Mouse (Mus musculus) neural tube, embryonic 12.5 days (tissue): ENCODE measurements at regions not wholly inside any gene's neighbourhood (a gene's known extent, or its start where the extent isn't known, plus 50 kb on each side); places are given as distances from the start of the nearest gene placed in this dataset.
A peak's percentile ranks its signal among the peaks of the same experiment; 100 is the strongest.

Experiments used
- ATAC-seq: fragments of 200-750 bp; cut with Nextera tagmentation; 2 replicates; pipeline ENCODE4 v1.8.0; 2017; ENCODE audit warnings: low read depth, mild to moderate bottlenecking, moderate TSS enrichment, moderate library complexity; ENCODE audit not compliant: low FRiP score
- H3K27ac ChIP-seq: fragments of 300-500 bp; sonication (generic); 2 replicates; pipeline ENCODE4 v1.5.1; 2016
- H3K27me3 ChIP-seq: fragments of 300-500 bp; sonication (generic); replicated peaks from 2 replicates; pipeline ENCODE4 v1.6.1; 2016; ENCODE audit warnings: mild to moderate bottlenecking
- H3K36me3 ChIP-seq: fragments of 300-500 bp; sonication (generic); 2 replicates; pipeline ENCODE4 v1.6.1; 2016; ENCODE audit warnings: mild to moderate bottlenecking
- H3K4me1 ChIP-seq: fragments of 300-500 bp; sonication (generic); 2 replicates; pipeline ENCODE4 v1.6.1; 2016
- H3K4me2 ChIP-seq: fragments of 300-500 bp; sonication (generic); replicated peaks from 2 replicates; pipeline ENCODE4 v1.6.1; 2016; ENCODE audit warnings: mild to moderate bottlenecking
- H3K4me3 ChIP-seq: fragments of 300-500 bp; sonication (generic); 2 replicates; pipeline ENCODE4 v1.5.1; 2016
- H3K9ac ChIP-seq: fragments of 300-500 bp; sonication (generic); 2 replicates; pipeline ENCODE4 v1.6.1; 2016; ENCODE audit warnings: mild to moderate bottlenecking
- H3K9me3 ChIP-seq: fragments of 300-500 bp; sonication (generic); 2 replicates; pipeline ENCODE4 v1.6.1; 2016; ENCODE audit warnings: mild to moderate bottlenecking
- WGBS: fragments of 180-500 bp; shearing (Covaris S2); methylation state at CpG from one replicate; pipeline ENCODE4 v1.1.7; 2016; 5-methylcytosine and 5-hydroxymethylcytosine counted together

GRCm38 (mm10) chr14:84928161-84928560 lies 484.8 kb downstream of the Pcdh17 start:
- Histone ChIP-seq H3K9me3 (no peaks in the 10 kb centered on the region), H3K4me3 (no peak overlapping the region), H3K36me3 (no peaks in the 10 kb centered on the region), H3K27me3 (no peaks in the 10 kb centered on the region), H3K9ac (no peak overlapping the region), H3K4me2 (no peak overlapping the region), H3K27ac (no peak overlapping the region), H3K4me1 (no peaks in the 10 kb centered on the region)
- ATAC-seq = peak; percentile 50; the same call in 1 of the 2 replicates
- WGBS = 78% methylated on average over 4 of the region's 4 CpGs

GRCm38 (mm10) chr14:84934094-84934493 lies 490.7 kb downstream of the Pcdh17 start:
- ATAC-seq = no peak
- Histone ChIP-seq H3K9ac (no peak overlapping the region), H3K4me2 (no peak overlapping the region), H3K4me3 (no peak overlapping the region), H3K4me1 (no peaks in the 10 kb centered on the region), H3K9me3 (no peaks in the 10 kb centered on the region), H3K27me3 (no peaks in the 10 kb centered on the region), H3K27ac (no peak overlapping the region), H3K36me3 (no peaks in the 10 kb centered on the region)
- WGBS = 82% methylated on average over 3 of the region's 3 CpGs

GRCm38 (mm10) chr14:84955300-84955699 lies 511.9 kb downstream of the Pcdh17 start:
- H3K4me1 ChIP-seq = no peaks in the 10 kb centered on the region
- H3K4me2 ChIP-seq = no peak overlapping the region
- no peaks in the 10 kb centered on the region for H3K9me3 ChIP-seq
- 100% methylated on average over 1 of the region's 1 CpGs for WGBS
- H3K27ac ChIP-seq = no peak overlapping the region
- no peaks in the 10 kb centered on the region for H3K27me3 ChIP-seq
- no peaks in the 10 kb centered on the region for H3K36me3 ChIP-seq
- no peak overlapping the region for H3K4me3 ChIP-seq
- ATAC-seq = no peak
- no peak overlapping the region for H3K9ac ChIP-seq

- no peak overlapping the region for H3K4me3 ChIP-seq
- H3K4me2 ChIP-seq = no peak overlapping the region
- 74% methylated on average over 4 of the region's 4 CpGs for WGBS
- no peaks in the 10 kb centered on the region for H3K9me3 ChIP-seq
- no peaks in the 10 kb centered on the region for H3K27me3 ChIP-seq
- no peak overlapping the region for H3K27ac ChIP-seq
- no peaks in the 10 kb centered on the region for H3K4me1 ChIP-seq
- H3K9ac ChIP-seq = no peak overlapping the region
- ATAC-seq = no peak
- no peaks in the 10 kb centered on the region for H3K36me3 ChIP-seq
Observed at GRCm38 (mm10) chr14:84987764-84988163, 544.4 kb downstream of the Pcdh17 start.

- no peak for ATAC-seq
Observed at GRCm38 (mm10) chr14:85012384-85012783, 569.0 kb downstream of the Pcdh17 start.

More at GRCm38 (mm10) chr14:85012384-85012783, 569.0 kb downstream of the Pcdh17 start:
- H3K4me3 ChIP-seq = no peak overlapping the region
- no peak overlapping the region for H3K27ac ChIP-seq
- H3K9ac ChIP-seq = no peak overlapping the region
- no peaks in the 10 kb centered on the region for H3K27me3 ChIP-seq
- no peaks in the 10 kb centered on the region for H3K4me1 ChIP-seq
- no peaks in the 10 kb centered on the region for H3K9me3 ChIP-seq
- no peaks in the 10 kb centered on the region for H3K36me3 ChIP-seq
- H3K4me2 ChIP-seq = no peak overlapping the region
